Mouse (Mus musculus): Measurements from ENCODE around the gene Vill.

Vill gene

DNA sequence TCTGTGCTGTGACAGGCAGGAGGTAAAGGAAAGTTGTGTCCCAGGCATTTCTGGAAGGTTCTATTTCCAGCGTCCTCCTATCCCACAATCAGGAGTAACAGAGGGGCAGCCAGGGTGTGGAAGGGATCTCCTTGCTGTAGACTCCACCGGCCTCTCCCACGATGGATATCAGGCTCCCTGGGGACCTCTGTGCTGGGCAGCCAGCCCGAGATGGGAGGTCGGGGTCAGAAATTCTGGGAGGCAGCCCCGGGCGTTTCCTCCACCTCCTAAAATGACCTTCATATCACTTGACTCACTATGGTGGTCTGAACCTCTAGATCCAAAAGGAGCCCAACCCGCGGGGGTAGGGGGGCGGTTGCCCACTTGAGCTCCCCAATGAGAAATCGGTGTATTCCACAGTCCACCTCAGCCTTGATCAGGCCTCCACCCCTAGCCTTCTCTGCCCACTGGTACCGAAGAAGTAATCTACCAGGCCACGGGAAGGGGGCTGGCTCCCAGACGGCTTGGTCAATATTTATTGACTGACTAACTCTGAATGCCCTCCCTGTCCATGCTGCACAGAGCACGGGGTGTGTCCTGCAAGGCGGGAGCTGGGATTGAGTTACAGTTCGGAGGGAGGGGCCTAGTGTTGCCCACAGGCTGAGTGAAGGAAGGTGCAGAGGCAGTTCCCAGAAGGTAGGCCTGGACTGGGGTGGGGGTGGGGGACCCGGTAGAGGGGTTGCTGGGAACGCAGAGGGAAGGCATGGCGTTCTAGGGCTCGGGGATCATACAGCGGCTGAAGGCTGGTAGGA is at the start of gene Vill:
Gene Vill, plus strand, starts transcription at position 625 of the 791 bp plus-strand sequence.
- DNase-seq (ENCODE audit: extremely low read depth, low read depth, low spot score) = no peak

DNA sequence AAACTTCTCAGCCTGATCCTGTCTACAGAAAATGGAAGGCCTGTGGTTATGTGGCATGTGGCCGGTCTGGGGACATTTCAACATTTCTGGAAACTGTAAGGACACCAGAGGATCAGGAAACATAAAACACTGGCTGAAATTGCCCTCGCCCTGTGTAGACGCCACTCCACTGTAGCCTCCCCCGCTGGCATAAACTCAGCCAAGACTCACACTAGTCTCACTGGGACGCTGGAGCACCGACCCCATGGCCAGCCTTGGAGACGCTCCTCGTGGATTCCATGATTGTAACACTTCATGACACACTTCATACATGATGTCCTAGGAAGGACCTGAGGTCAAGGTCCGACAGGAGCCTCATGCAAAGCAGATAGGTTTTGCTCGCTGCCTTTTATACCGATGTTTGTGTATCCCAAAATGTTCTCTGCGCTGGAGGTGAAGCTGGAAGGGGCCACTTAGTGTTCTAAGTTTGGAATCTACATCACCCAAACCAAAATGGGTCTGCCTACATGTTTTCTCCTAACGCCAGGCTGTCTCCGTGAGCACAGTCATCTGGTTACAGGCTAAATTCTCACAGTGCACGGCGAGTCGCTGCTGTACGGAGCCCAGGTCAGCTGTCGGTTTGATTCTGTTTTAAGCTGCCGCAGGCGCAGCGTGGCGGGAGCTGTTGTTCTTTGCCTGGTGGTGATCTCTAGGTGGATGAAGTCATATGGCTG is 48.4 kb upstream of the Vill start:
- DNase-seq (ENCODE audit: extremely low read depth, low read depth, low spot score) = no peak

DNA sequence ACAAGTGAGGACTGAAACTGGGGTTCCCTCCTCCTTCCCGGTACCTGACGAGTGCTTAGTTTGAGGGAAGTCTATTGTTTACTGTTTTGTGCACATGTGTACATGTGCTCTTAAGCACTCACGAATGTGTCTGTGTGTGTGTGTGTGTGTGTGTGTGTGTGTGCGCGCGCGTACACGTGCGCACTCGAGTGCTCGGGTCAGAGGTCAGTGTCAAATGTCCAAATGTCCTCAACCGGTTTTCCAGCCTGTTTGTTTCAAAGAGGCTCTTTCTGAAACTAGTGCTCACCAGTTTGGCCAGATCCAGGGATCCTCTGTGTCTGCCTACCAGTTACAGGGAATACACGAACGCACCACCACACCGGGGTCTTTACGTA is 47.9 kb upstream of the Vill start:
- no peak for DNase-seq (ENCODE audit: extremely low read depth, low read depth, low spot score)

DNA sequence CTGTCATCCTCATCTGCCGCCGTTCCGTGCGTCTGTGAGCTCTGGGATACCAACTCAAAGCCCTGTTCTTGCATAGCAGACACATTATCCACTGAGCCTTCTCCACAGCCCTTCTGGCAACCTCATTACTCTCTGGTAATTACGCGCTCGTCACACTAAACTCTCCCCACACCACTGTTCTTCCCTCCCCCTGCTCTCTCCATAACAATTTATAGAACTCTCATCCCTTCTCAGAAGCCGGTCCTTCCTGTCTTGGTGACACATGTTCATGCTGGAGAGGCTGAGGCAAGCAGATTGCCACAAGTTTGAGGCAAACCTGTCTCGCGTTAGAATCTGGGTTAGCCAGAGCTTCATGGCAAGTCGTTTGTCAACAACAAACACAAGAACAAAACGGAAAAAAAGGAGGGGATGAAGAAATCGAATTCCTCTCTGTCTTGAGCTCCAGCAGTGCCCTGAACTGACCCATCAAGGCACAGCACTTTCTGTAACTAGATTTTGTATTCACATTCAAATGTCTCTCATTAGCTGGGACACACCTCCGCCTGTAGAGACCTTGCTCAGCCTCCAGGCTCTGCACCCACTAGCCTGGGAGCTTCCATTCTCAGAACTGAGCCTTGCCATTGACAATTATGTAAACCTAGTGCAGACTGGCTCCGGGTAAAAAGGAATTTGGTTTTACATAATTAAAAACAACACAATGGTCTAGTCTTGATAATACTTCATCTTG is 47.1 kb upstream of the Vill start:
- DNase-seq (ENCODE audit: extremely low read depth, low read depth, low spot score) = no peak

DNA sequence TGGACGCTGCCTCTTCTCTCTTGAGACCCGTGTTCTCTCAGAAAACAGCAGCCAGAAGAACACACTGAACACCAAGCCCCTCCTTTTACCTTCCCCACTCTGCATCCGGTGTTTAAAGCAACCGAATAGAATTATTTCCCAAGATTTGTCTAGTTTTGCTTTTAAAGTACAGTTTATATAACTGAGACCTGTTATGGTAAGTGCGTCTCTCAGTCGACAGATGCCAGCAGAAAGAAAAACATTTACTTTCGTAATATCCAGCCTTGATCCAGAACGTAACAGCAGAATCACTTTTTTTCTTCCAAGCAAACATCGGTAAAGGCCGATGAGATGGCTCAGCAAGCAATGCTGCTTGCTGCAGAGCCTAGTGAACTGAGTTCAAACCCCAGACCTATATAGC is 45.3 kb upstream of the Vill start:
- no peak for DNase-seq (ENCODE audit: extremely low read depth, low read depth, low spot score)

DNA sequence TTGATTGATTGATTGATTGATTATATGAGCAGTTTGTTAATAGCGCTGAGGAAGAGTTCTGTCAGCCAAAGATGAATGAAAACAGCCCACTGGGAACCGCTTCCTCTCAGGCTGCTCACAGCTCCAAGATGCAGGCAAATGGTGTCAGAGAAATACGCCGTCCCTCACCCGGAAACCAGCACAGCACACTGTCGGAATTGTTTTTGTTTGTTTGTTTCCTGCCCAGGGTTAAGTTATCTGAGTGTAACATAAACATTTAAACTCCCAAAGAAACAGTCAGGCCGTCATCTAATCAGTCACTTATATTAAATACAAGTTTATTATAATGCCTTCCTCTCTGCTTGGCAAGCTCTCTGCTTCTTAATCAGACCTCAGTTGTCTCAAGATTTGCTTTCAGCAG is 43.7 kb upstream of the Vill start:
- DNase-seq (ENCODE audit: extremely low read depth, low read depth, low spot score) = no peak

DNA sequence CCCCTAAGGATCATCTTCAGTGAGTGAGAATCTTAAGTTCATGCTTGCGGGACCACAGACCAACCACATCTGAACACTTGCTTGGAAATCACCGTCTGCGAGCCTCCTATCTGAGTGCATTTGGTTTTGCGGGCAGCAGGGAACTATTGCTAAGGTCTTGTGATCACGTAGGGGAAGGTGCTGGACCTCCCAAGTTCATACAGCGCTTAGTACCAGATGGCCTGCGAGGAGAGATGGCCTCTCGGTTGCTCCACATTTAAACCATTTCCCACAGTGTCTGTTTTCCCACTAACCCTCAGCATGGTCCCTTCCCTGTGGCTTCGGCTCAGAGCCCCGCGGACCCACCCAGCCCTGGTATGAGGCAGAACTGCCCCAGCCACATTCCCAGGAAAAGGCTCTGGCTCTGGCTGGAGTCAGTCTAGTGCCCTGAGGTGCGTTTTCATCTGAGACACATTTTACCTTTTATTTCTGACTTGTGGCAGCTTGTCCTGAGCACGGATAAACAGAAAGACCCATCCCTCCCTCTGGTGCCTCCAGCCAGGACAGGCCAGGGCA is 42.3 kb upstream of the Vill start:
- no peak for DNase-seq (ENCODE audit: extremely low read depth, low read depth, low spot score)

DNA sequence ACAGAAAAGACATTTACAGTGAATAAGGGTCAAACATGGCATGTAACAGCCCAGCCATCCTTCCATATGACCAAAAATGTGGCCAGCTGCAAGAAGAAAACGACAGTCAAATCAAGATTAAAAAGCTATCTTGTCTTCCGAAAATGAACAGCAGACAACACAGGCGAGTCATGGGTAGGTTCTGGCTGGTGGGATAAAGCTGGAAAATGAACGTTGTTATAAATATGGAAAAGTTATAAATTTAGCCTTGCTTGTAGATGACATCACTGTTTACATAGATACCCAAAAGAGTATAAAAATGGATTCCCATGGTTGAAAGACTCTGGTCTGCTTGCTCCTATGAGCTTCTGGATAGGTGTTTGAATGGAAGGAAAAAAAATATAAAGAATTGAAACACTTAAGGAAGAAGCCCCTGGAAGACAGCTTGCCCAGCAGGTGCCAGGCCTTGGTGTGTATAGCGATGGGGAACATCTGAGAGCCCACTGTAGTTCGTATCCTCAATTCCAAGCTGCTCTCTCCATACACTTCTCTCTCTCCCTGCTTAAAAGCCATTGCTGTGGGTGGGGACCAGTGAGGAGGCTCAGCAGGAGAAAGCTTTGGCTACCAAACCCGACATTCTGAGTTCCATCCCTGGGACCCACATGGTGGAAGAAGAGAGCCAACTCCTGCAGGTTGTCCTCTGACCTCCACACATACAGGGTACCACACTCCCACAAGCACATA is 35.6 kb upstream of the Vill start:
- DNase-seq (ENCODE audit: extremely low read depth, low read depth, low spot score) = no peak

DNA sequence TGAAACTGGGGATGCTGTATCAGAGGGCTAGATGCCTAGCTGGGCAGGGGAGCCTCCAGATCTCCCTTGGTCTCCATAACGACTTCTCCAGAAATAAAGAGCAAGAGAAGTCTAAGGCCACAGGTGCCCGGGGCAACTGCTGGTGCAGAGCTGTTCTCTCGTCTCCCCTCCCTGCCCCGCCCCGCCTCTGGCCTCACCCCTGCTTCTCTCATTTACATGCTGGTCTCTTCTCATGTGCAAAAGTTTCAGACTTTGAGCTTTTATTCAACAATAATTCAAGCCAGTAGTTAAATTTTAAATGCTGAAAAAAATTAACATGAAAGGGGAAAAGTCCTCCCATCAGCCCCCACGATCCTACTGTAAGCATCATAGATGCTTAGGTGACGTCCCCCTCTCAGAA is 30.8 kb upstream of the Vill start:
- DNase-seq (ENCODE audit: extremely low read depth, low read depth, low spot score) = no peak

DNA sequence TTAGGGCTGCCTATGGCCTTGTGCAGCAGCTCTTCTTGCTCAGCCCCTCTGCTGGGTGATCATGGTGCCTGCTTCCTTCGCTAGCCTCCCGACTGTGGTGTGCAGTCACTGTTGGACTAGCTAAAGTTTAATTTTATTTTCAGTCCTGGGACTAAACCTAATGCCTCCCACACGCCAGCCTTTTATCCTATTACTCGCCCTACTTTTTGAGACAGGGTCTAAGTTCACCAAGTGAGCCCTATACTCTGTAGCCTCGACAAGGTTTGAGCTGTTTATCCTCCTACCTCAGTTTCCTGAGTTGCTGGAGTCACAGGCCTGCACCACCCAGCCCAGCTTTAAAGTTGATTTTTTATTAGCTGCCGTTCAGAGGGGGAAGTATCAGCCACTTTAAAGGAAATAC is 27.3 kb upstream of the Vill start:
- no peak for DNase-seq (ENCODE audit: extremely low read depth, low read depth, low spot score)

DNA sequence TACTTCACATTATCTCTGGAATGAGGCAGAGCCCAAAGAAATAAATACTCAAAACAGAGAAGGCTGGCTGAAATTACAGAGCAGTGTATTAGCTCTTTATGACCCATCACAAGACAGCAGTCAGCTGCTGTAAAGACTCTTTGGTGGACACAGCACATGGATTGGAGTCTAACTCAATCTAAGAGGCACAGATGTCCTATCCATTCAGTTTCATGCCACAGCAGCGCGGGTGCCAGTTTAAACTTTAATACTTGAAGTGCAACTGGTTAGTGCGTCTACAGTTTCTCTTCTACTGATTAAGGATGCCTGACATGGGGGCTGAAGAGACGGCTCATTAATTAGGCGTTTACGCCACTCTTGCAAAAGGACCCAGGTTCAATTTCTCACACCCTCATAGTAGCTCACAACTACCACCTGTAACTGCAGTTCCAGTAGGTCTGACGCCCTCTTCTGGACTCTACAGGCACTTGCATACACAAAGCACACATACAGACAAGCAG is 26.7 kb upstream of the Vill start:
- DNase-seq (ENCODE audit: extremely low read depth, low read depth, low spot score) = no peak

DNA sequence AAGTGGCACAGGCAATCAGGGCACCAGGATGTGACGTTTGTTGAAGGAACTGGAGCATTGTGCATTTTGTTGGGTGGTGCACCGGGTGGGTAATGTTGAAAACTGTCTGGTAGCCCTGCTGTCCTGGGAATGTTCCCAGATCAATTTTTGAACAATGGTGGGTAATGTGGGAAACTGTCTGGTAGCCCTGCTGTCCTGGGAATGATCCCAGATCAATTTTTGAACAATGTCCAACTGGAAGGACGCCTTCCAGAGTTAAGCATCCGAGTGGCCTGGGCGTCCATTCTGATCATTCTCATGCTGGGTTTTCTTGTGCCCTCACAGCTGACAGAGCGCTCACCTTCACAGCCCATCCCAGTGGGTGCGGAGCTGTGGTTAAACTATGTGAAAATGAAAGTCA is 25.2 kb upstream of the Vill start:
- no peak for DNase-seq (ENCODE audit: extremely low read depth, low read depth, low spot score)

DNA sequence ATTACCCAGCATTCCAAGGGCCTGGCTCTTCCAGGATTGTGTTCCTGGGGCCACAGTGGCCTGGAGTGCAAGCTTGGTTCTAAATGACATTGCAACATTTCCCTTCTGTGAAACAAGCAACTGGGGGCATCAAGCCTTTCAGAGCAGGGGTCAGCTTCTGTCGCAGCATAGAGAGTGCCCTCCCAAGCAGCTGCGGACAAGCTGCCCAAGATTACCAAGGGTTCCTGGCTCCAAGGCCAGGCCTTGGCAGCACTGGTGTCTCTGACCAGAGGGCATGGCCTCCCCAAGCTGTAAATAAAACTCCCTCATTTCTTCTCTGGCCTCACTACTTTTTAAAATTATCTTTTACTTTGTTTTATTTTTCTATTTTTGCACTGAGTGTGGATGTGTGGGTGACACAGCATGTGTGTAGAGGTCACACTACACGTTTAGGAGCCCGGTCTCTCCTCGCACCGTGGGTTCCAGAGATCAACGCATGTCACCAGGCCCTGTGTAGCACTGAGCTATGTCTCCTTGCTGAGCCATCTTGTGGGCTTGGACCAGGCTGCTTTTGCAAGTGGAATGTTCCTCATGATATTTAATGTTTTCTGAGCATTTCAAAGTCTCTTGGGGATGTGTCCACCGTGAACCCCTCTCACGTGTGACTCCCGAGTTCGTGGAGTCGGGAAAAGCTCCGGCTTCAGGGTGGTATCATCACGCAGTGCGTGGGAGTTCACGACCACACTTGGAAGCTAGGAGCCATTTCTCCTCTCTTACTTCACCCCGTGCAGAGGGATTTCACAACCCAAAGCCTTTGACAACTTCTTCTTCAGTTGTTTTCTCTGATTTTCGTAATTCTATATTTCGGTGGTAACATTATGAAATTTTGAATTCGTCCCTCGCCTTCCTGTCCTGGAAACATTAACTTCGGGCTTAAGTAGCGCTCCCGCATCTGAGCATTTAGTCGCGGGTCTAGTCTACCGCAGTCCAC is 24.1 kb upstream of the Vill start:
- no peak for DNase-seq (ENCODE audit: extremely low read depth, low read depth, low spot score)

DNA sequence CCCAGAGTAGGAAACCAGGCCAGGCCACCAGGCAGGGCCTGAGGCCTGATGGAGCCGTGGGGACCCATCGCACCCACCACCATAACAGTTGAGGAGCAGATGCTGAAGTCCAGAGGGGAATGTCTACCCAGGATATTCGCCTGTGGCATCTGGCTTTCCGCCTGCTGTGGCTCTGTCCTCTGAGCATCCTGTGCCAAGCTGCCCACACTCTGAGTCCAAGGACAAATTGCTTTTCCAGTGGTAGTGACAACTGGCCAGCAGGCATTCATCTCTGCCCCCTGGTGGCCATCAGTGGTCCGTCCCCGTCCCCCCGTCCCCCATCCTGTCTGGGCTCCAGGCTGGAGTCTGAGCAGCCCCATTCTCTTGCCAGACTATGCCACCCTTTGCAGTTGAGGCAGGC is 23.0 kb upstream of the Vill start:
- no peak for DNase-seq (ENCODE audit: extremely low read depth, low read depth, low spot score)

DNA sequence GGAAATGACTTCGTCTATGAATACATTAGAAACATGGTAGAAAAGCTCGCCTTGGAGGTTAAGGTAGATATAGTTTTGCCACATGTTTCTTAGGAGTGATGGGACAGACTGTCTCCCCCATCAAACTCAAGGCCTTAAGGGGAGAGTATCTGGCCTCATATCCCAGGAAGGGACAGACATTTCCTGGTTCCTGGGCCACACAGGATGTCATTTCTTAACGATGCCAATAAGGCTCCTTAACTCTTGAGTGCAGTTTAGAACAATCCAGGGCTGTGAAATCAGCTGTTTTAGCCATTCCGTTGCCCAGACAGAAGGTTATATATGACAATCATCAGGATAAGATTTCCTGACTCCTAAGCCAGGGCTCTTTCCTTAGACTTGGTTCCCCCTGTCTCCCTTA is 21.5 kb upstream of the Vill start:
- DNase-seq (ENCODE audit: extremely low read depth, low read depth, low spot score) = no peak

DNA sequence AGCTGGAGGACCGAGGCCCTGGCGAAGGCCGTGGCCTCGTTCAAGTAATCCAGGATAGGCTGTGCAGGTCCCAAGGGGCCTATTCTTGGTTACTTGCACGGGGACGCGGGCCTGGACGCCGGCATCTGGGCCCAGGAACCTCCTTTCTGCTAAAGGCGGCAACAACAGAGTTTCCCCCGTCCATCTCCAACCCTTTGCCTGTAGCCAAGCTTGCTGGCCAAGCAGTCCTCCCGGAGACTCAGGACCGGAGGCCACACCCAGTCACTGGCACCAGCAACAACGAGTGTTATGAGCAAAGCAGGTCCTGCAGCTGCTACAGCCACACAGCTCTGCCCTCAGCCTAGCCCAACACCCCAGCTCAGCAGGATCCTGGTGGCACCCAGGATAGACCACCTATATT is 20.8 kb upstream of the Vill start:
- DNase-seq (ENCODE audit: extremely low read depth, low read depth, low spot score) = no peak

DNA sequence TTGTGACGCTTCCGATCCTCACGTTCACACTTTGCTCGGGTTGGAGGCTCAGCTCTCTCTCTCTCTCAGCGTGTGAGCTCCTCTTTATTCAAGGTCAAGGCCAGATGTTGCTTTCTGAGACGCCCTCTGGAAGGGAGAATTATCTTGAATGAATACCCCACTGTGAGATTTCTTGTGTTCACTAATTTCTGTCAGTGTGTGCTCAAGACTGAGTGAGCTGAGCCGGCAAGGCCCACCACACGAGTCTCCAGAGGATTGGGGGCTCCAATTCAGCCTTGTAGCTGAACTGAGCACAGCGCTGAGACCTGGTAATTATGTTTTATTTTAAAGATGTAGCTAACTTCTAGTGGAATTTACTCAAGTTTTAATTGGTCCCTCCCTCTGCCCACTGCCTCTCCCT is 20.0 kb upstream of the Vill start:
- DNase-seq (ENCODE audit: extremely low read depth, low read depth, low spot score) = no peak

DNA sequence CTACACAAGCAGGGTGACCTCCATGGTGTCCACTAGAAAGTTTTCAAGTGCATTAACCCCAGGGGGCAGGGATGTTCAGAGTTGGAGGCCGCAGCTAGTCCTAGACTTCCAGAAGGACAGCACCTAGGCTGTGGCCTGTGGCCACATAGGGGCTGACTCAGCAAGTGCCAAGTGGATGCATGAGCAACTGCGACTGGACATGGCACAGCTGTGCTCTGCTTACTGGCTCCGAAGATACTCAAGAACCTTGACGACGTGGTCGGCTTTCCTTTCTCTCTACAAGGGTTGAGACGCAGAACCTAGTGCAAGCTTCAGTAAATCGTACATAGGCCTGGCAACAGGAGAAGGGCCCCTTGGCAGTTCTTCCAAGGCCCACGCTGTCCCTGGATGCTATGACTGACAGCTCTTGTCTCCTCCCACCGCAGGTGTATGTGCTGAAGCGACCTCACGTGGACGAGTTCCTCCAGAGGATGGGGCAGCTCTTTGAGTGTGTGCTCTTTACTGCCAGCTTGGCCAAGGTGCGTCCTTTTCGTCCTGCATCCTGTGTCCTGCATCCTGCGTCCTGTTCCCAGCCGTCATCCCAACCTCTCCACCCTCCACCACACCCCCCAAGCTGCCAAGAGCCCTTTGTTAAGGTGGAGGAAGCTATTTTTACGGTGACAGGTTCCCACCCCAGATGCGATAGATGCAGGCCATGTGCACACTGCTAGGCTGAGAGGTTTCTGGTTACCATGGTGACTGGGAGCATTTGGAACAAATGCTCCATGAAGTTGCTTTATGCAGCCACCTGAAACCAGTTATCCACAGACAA is 19.3 kb upstream of the Vill start:
- DNase-seq (ENCODE audit: extremely low read depth, low read depth, low spot score) = no peak

DNA sequence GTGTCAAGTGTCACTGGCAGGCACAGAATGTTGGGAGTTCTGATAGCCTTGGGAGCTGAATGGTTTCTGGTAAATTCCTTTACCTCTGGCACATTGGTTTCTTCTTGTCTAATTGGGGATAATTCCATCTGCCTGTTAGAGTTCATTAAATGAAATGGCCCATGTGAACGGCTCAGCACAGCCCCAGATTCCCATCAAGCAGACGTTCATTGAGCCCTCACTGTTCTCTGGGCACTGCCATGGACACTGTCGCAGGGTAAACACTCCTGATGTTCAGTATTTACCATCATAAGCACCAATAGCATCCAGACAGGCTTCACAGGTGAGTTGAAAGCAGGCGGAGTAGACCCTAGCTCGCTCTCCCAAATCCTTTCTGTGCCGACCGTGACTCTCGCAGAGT is 18.5 kb upstream of the Vill start:
- no peak for DNase-seq (ENCODE audit: extremely low read depth, low read depth, low spot score)
